9 mouse cellular contexts compared by ENCODE assay signal in the genomic region with DNA sequence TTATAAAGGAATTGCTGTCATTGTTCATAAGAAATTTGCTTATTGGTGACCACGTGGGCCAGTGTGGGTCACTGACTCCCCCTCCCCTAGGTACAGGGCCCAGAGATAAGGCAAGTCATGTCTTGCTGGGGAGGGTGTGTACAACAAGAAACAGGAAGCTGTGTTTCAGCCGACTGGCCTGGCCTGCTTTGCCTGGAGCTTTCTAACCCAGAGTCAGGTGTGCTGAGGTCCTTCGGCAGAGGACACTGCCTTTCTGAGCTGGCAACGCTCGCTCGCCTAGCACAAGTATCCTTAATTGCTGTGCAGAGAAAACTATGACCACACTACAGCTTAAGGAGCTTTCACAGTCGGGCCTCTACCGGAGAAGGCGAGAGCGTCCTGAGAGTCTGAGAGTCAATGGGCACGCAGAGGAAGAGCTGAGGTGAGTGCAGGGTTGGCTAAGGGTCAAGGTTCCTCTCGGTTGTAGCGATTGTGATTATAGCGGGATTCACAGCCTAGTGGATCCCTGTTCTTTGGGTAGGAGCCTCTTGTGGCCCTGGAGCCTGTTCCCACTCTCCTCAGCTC. TPM values are rescaled to one million over a fixed set of nuclear protein-coding genes. Genes with fewer than 3 reads are reported as not detected.
DNase-seq lines count a peak whose midpoint lies in the region; ATAC-seq and TF ChIP-seq lines count a peak whose summit lies in the region.
"Had no signal": no experiment of that assay in that cellular context is flagged by ENCODE, and none has a peak within 500 bp of the region (broad histone marks: within the 10 kb centered on the region; RNA-seq: fewer than 3 reads in every experiment).

No protein-coding gene starts in this region.

- H3K4me3 ChIP-seq in G1E (ENCODE audit: low read depth, low read length), result peak overlapping the region; percentile 71
- H3K4me3 ChIP-seq in forebrain, embryonic 14.5 days (ENCODE audit: low read depth, low read length), result no peak overlapping the region
- peak overlapping the region; percentile 26 for H3K4me3 ChIP-seq in limb, embryonic 10.5 days
- H3K4me3 ChIP-seq in midbrain, embryonic 16.5 days (ENCODE audit: low read depth, low read length), result no peak overlapping the region
- H3K4me3 ChIP-seq: myocyte had no signal

- no peak overlapping the region for H3K9ac ChIP-seq in forebrain, embryonic 14.5 days (ENCODE audit: low read length)
- no peak overlapping the region for H3K9ac ChIP-seq in midbrain, embryonic 16.5 days (ENCODE audit: low read depth, low read length)

- peaks cover 40% of the 10 kb centered on the region for H3K4me1 ChIP-seq in G1E (ENCODE audit: insufficient read depth, low read depth, low read length)
- H3K4me1 ChIP-seq in forebrain, embryonic 14.5 days (ENCODE audit: control insufficient read depth, insufficient read depth, low read length), result peaks cover 16% of the 10 kb centered on the region
- H3K4me1 ChIP-seq in limb, embryonic 10.5 days, result peaks cover 15% of the 10 kb centered on the region
- H3K4me1 ChIP-seq in midbrain, embryonic 16.5 days (ENCODE audit: control insufficient read depth, insufficient read depth, low read length), result peaks cover 13% of the 10 kb centered on the region

- H3K27ac ChIP-seq in forebrain, embryonic 14.5 days (ENCODE audit: low read depth, low read length), result no peak overlapping the region
- H3K27ac ChIP-seq in limb, embryonic 10.5 days, result peak overlapping the region; percentile 56
- H3K27ac ChIP-seq in midbrain, embryonic 16.5 days (ENCODE audit: low read length), result no peak overlapping the region

- H3K27me3 ChIP-seq in G1E (ENCODE audit: insufficient read depth, low read length), result no peaks in the 10 kb centered on the region
- no peaks in the 10 kb centered on the region for H3K27me3 ChIP-seq in forebrain, embryonic 14.5 days (replicated peaks; ENCODE audit: control insufficient read depth, insufficient read depth, low read length)
- no peaks in the 10 kb centered on the region for H3K27me3 ChIP-seq in limb, embryonic 10.5 days (ENCODE audit: low read depth, poor library complexity, severe bottlenecking)
- H3K27me3 ChIP-seq in midbrain, embryonic 16.5 days (ENCODE audit: control insufficient read depth, insufficient read depth, low read depth, low read length), result no peaks in the 10 kb centered on the region

- TF ChIP-seq CTCF in G1E (IDR thresholded peaks at IDR 0.05; ENCODE audit: low read depth, low read length), result no peak

- ATAC-seq in cerebellum, adult (ENCODE audit: insufficient number of reproducible peaks, low FRiP score, low TSS enrichment), result peak; percentile 73
- ATAC-seq in G1E (ENCODE audit: extremely low read depth, insufficient number of reproducible peaks, low FRiP score, poor library complexity, severe bottlenecking), result peak; percentile 80
- ATAC-seq in forebrain, embryonic 14.5 days, result peak; percentile 40; the same call in 1 of the 2 replicates
- 0 out of 2 replicates have a peak, but pooled peaks have one; percentile 29 for ATAC-seq in midbrain, embryonic 16.5 days

- no peaks in the 10 kb centered on the region for H3K36me3 ChIP-seq in G1E (replicated peaks)
- no peaks in the 10 kb centered on the region for H3K36me3 ChIP-seq in forebrain, embryonic 14.5 days (ENCODE audit: control insufficient read depth, insufficient read depth, low read length)
- no peaks in the 10 kb centered on the region for H3K36me3 ChIP-seq in limb, embryonic 10.5 days
- H3K36me3 ChIP-seq in midbrain, embryonic 16.5 days (ENCODE audit: control insufficient read depth, insufficient read depth, low read length), result no peaks in the 10 kb centered on the region

- H3K4me2 ChIP-seq in forebrain, embryonic 14.5 days (ENCODE audit: low read length), result no peak overlapping the region
- H3K4me2 ChIP-seq in midbrain, embryonic 16.5 days (ENCODE audit: low read length), result no peak overlapping the region

- H3K9me3 ChIP-seq in G1E (replicated peaks), result no peaks in the 10 kb centered on the region
- H3K9me3 ChIP-seq in forebrain, embryonic 14.5 days (replicated peaks; ENCODE audit: control insufficient read depth, low read length), result no peaks in the 10 kb centered on the region
- H3K9me3 ChIP-seq in limb, embryonic 10.5 days (replicated peaks), result no peaks in the 10 kb centered on the region
- no peaks in the 10 kb centered on the region for H3K9me3 ChIP-seq in midbrain, embryonic 16.5 days (replicated peaks; ENCODE audit: control insufficient read depth, low read length, poor library complexity, severe bottlenecking)

- 51% methylated on average over 14 of the region's 14 CpGs for WGBS in forebrain, embryonic 14.5 days
- WGBS in limb, embryonic 10.5 days, result 43% methylated on average over 14 of the region's 14 CpGs
- WGBS in midbrain, embryonic 16.5 days, result 48% methylated on average over 14 of the region's 14 CpGs

- DNase-seq in cerebellum, adult 9-11 months, result no peak
- DNase-seq in G1E (ENCODE audit: low spot score), result peak; percentile 35
- no peak for DNase-seq in forebrain, embryonic 14.5 days (ENCODE audit: low spot score)
- peak; percentile 36 for DNase-seq in limb, embryonic 10.5 days (ENCODE audit: low spot score)
- DNase-seq in right cerebral cortex, adult 18-20 months, result no peak
- DNase-seq in adipocyte (ENCODE audit: low spot score), result no peak

RNA-seq across cellular contexts. Expression of a gene that starts 48.1 kb away (rescaled TPM):
- total RNA-seq in G1E (2014; fragmentation: Nextera tagmentation) (81.3 and 85.8 TPM in 2 replicates), G1E (2017) (59.3 and 64.7 TPM in 2 replicates)
- 1.3 and 1.6 TPM in 2 replicates for polyA plus RNA-seq in G1E (2012)
- 66.8 and 68.1 TPM in 2 replicates for polyA plus RNA-seq in forebrain, embryonic 14.5 days (2014; fragmentation: Nextera tagmentation; extraction: Ambion mirVana)
- polyA plus RNA-seq in limb, embryonic 10.5 days (2016; fragmentation: Nextera tagmentation; extraction: Ambion mirVana), result 93.6 and 105 TPM in 2 replicates
- 47.1 and 54.0 TPM in 2 replicates for polyA plus RNA-seq in midbrain, embryonic 16.5 days (2015; fragmentation: Nextera tagmentation; extraction: Ambion mirVana)

Comparison
In these comparisons a context has a peak if more than half of its experiments do, and no peak if none do; other contexts are left out.
1. ATAC-seq: peak in every context shown above with its lines; median percentile 80 in G1E; 73 in cerebellum, adult; 40 in forebrain, embryonic 14.5 days; 29 in midbrain, embryonic 16.5 days.
2. DNase-seq: peak in G1E (single experiment) and limb, embryonic 10.5 days (single experiment); none in cerebellum, adult 9-11 months (single experiment), forebrain, embryonic 14.5 days (single experiment), right cerebral cortex, adult 18-20 months (single experiment) and adipocyte (single experiment).
3. H3K4me3 ChIP-seq: peak in G1E (single experiment) and limb, embryonic 10.5 days (single experiment); none in forebrain, embryonic 14.5 days (single experiment) and midbrain, embryonic 16.5 days (single experiment).
4. RNA of a gene that starts 48.1 kb away (polyA plus RNA-seq): 93.6 to 105 TPM in limb, embryonic 10.5 days, 66.8 to 68.1 TPM in forebrain, embryonic 14.5 days and 47.1 to 54.0 TPM in midbrain, embryonic 16.5 days; 1.3 to 1.6 TPM in G1E; every median in the first group is over 10 times any median in the second.